Mouse (Mus musculus) hindbrain, embryonic 14.5 days (tissue): ENCODE data around the gene Nos1ap. TPM values are rescaled to one million over a fixed set of nuclear protein-coding genes. Genes with fewer than 3 reads are reported as not detected.

Source experiments
- ATAC-seq: fragments of 200-750 bp; cut with Nextera tagmentation; 2 replicates; pipeline ENCODE4 v1.8.0; 2017; ENCODE audit warnings: moderate number of reproducible peaks, mild to moderate bottlenecking, moderate TSS enrichment, moderate library complexity; ENCODE audit not compliant: low FRiP score
- DNase-seq: peaks from one replicate; pipeline ENCODE4 v3.0.0-alpha.2; 2015; ENCODE audit warnings: low spot score
- H3K27ac ChIP-seq: fragments of 300-500 bp; sonication (generic); 2 replicates; pipeline ENCODE4 v1.5.1; 2014; ENCODE audit warnings: mild to moderate bottlenecking, moderate library complexity
- H3K27me3 ChIP-seq: fragments of 300-500 bp; sonication (generic); 2 replicates; pipeline ENCODE4 v1.6.1; 2014; ENCODE audit warnings: mild to moderate bottlenecking, low read length, mixed read lengths; ENCODE audit not compliant: control insufficient read depth, insufficient read depth
- H3K36me3 ChIP-seq: fragments of 300-500 bp; sonication (generic); replicated peaks from 2 replicates; pipeline ENCODE4 v1.6.1; 2014; ENCODE audit not compliant: control insufficient read depth, insufficient read depth
- H3K4me1 ChIP-seq: fragments of 300-500 bp; sonication (generic); replicated peaks from 2 replicates; pipeline ENCODE4 v1.6.1; 2014; ENCODE audit warnings: antibody characterized with exemption, low read length, mixed read lengths; ENCODE audit not compliant: control insufficient read depth, insufficient read depth
- H3K4me2 ChIP-seq: fragments of 300-500 bp; sonication (generic); replicated peaks from 2 replicates; pipeline ENCODE4 v1.6.1; 2014; ENCODE audit warnings: mild to moderate bottlenecking, moderate library complexity
- H3K4me3 ChIP-seq: fragments of 300-500 bp; sonication (generic); replicated peaks from 2 replicates; pipeline ENCODE4 v1.5.1; 2014; ENCODE audit warnings: mild to moderate bottlenecking, low read length
- H3K9ac ChIP-seq: fragments of 300-500 bp; sonication (generic); 2 replicates; pipeline ENCODE4 v1.6.1; 2014
- H3K9me3 ChIP-seq: fragments of 300-500 bp; sonication (generic); 2 replicates; pipeline ENCODE4 v1.6.1; 2016; ENCODE audit warnings: low read length; ENCODE audit not compliant: control insufficient read depth
- WGBS: fragments of 180-500 bp; shearing (Covaris S2); extraction: QIAGEN DNeasy Blood & Tissue Kit; methylation state at CpG from one replicate; pipeline ENCODE4 v1.1.7; 2014; 5-methylcytosine and 5-hydroxymethylcytosine counted together
- polyA plus RNA-seq: library from polyadenylated mRNA; unstranded; fragments of >200 nt; fragmentation: Nextera tagmentation; extraction: Ambion mirVana; gene quantifications from 2 replicates; pipeline ENCODE4 v1.2.1, GENCODE M21; 2014

The Nos1ap gene
- polyA plus RNA-seq, 1 experiment from 2014 or later = 18.0 TPM

DNA sequence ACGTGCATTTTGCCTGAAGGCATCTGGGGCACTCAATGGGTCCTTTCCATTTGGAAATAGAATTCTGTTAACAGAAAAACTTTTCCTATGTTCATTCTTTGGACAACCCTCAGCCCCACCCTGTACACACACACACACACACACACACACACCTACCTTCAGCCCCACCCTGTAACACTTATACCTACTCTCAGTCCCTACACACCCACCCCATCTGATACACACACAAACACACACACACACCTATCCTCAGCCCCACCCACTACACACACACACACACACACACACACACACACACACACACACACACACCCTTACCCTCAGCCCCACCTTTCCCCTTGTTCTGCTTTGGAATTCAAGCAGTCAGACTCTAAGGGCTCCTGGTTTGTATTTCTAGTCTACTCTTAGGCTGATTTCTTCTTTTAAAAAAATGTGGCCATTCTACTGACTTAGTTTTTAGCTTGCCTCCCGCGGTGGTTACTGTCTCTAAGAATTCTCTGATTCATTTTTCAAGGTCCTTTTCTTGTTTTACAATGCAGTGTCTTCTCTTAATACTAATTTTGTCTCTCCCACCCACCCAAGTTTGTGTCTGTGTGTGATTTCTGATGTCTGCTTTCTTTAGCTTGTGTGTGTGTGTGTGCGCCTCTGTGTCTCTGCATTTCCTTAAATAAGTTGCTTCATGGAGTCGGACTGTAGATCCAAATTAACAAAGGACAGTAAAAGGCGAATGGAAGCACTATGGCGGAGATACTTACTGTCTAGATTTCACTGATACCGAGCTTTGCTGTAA lies 179.1 kb downstream of the Nos1ap start:
- no peak for ATAC-seq
- WGBS = 86% methylated on average over 8 of the region's 8 CpGs

DNA sequence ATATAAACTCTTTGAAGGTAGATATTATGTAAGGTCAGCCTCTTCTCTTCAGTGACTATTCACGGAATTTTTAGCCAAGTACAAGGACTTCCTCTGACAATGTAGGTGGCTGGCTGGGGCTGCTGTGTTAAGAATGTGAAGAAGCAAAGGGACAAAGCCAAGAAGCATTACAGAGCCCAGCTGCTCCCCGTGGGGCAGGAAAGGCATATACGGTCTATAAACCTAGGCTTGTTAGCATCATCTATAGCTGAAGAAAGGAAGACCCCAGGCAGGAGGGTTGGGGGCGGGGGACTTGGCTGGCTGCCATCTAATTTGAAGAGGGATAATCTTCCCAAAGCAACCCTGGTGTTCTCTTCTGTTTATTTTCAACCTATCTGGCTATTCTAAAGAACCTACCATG lies 180.6 kb downstream of the Nos1ap start:
- no peak overlapping the region for H3K27ac ChIP-seq

More for the DNA sequence above, 179.1 kb downstream of the Nos1ap start:
- peaks cover 6% of the 10 kb centered on the region; the same call in 1 of the 2 replicates for H3K4me1 ChIP-seq
- no peak for DNase-seq
- no peaks in the 10 kb centered on the region for H3K27me3 ChIP-seq
- H3K9ac ChIP-seq = no peak overlapping the region
- H3K4me3 ChIP-seq = no peak overlapping the region
- H3K4me2 ChIP-seq = no peak overlapping the region
- no peak overlapping the region for H3K27ac ChIP-seq
- H3K9me3 ChIP-seq = no peaks in the 10 kb centered on the region
- no peaks in the 10 kb centered on the region for H3K36me3 ChIP-seq

GRCm38 (mm10) chr1:170406921-170407320 lies 182.7 kb downstream of the Nos1ap start:
- ATAC-seq = no peak
- H3K27me3 ChIP-seq = no peaks in the 10 kb centered on the region
- H3K9ac ChIP-seq = no peak overlapping the region
- no peak overlapping the region for H3K27ac ChIP-seq
- H3K4me3 ChIP-seq = no peak overlapping the region
- no peaks in the 10 kb centered on the region for H3K9me3 ChIP-seq
- H3K4me1 ChIP-seq = peaks cover 6% of the 10 kb centered on the region; the same call in 1 of the 2 replicates
- H3K4me2 ChIP-seq = no peak overlapping the region
- H3K36me3 ChIP-seq = no peaks in the 10 kb centered on the region
- WGBS = 76% methylated on average over 8 of the region's 8 CpGs
- DNase-seq = no peak

More for the DNA sequence above, 180.6 kb downstream of the Nos1ap start:
- H3K9me3 ChIP-seq = no peaks in the 10 kb centered on the region
- peaks cover 6% of the 10 kb centered on the region; the same call in 1 of the 2 replicates for H3K4me1 ChIP-seq
- H3K27me3 ChIP-seq = no peaks in the 10 kb centered on the region
- ATAC-seq (no peak), DNase-seq (no peak)
- no peak overlapping the region for H3K9ac ChIP-seq
- 35% methylated on average over 4 of the region's 4 CpGs for WGBS
- no peak overlapping the region for H3K4me3 ChIP-seq
- H3K4me2 ChIP-seq = no peak overlapping the region
- no peaks in the 10 kb centered on the region for H3K36me3 ChIP-seq

- Histone ChIP-seq H3K36me3 (no peaks in the 10 kb centered on the region), H3K9ac (no peak overlapping the region), H3K27ac (no peak overlapping the region), H3K9me3 (no peaks in the 10 kb centered on the region), H3K4me3 (no peak overlapping the region), H3K27me3 (no peaks in the 10 kb centered on the region), H3K4me2 (no peak overlapping the region), H3K4me1 (peaks cover 6% of the 10 kb centered on the region; the same call in 1 of the 2 replicates)
- no peak for DNase-seq
- no peak for ATAC-seq
- 83% methylated on average over 2 of the region's 2 CpGs for WGBS
Observed at GRCm38 (mm10) chr1:170405152-170405551, 184.5 kb downstream of the Nos1ap start.

GRCm38 (mm10) chr1:170402682-170403081 lies 187.0 kb downstream of the Nos1ap start:
- no peaks in the 10 kb centered on the region for H3K36me3 ChIP-seq
- ATAC-seq = no peak
- H3K4me3 ChIP-seq = no peak overlapping the region
- no peak overlapping the region for H3K27ac ChIP-seq
- no peaks in the 10 kb centered on the region for H3K9me3 ChIP-seq
- no peaks in the 10 kb centered on the region for H3K27me3 ChIP-seq
- H3K4me2 ChIP-seq = no peak overlapping the region
- H3K9ac ChIP-seq = no peak overlapping the region
- no peaks in the 10 kb centered on the region for H3K4me1 ChIP-seq
- DNase-seq = no peak
- WGBS = 61% methylated on average over 4 of the region's 4 CpGs

- H3K4me1 ChIP-seq = no peaks in the 10 kb centered on the region
- ATAC-seq = no peak
- no peak overlapping the region for H3K9ac ChIP-seq
- 98% methylated on average over 4 of the region's 4 CpGs for WGBS
- no peak overlapping the region for H3K27ac ChIP-seq
- no peaks in the 10 kb centered on the region for H3K27me3 ChIP-seq
- no peaks in the 10 kb centered on the region for H3K9me3 ChIP-seq
- H3K4me2 ChIP-seq = no peak overlapping the region
- H3K4me3 ChIP-seq = no peak overlapping the region
- no peaks in the 10 kb centered on the region for H3K36me3 ChIP-seq
- DNase-seq = no peak
Observed at GRCm38 (mm10) chr1:170398866-170399265, 190.8 kb downstream of the Nos1ap start.

GRCm38 (mm10) chr1:170395101-170395500 lies 194.6 kb downstream of the Nos1ap start:
- no peak overlapping the region for H3K9ac ChIP-seq
- no peaks in the 10 kb centered on the region for H3K27me3 ChIP-seq
- no peak overlapping the region for H3K27ac ChIP-seq
- no peak overlapping the region for H3K4me2 ChIP-seq
- DNase-seq (no peak), ATAC-seq (no peak)
- H3K36me3 ChIP-seq = no peaks in the 10 kb centered on the region
- 84% methylated on average over 2 of the region's 2 CpGs for WGBS
- no peak overlapping the region for H3K4me3 ChIP-seq
- no peaks in the 10 kb centered on the region for H3K4me1 ChIP-seq
- H3K9me3 ChIP-seq = no peaks in the 10 kb centered on the region

GRCm38 (mm10) chr1:170394641-170395040 lies 195.0 kb downstream of the Nos1ap start:
- Histone ChIP-seq H3K9me3 (no peaks in the 10 kb centered on the region), H3K36me3 (no peaks in the 10 kb centered on the region)
- 68% methylated on average over 1 of the region's 1 CpGs for WGBS

DNA sequence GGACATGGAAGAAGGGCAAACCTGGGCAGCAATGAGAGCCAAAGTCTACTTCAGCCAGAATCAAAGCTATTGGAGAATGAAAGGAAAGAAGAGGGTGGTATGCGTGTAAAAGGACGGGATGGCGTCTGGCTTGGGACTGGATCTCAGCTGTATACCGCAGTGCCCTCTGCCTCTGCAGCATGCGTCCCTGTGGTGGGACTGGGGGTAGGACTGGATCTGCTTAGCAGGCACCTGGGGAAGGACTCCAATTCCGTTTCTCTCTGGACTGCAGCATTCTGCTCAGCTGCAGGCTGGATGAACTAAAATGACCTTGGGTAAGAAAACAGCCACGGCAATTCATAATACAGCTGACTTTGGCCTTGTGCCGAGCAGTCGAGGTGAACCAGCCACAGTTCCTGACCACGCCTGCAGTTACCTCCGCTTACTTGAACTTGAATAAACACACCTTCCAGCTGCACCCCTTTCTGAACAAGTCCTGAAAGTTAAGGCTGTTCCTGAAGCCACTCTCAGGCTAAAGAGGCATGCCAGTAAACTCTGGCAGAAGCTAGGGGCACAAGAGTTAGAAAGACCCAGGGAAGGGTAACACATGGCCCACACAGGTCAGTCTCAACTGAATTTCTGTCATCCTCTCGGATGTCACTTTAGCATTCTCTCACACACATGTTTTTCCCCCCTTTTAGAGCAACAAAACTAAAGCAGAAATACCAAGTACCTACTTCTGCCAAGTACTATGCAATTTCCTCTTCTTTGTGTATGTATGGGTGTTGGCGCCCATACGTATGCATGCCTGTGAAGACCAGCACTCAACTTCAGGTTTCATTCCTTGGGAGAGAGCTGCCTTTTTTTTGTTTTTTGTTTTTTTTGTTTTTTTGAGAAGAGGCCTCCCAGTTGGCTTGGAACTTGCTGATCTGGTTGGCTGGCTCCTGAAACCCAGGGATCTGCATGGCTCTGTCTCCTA lies 196.6 kb downstream of the Nos1ap start:
- no peaks in the 10 kb centered on the region for H3K36me3 ChIP-seq
- WGBS = 84% methylated on average over 14 of the region's 14 CpGs
- ATAC-seq (no peak), DNase-seq (no peak)
- H3K9ac ChIP-seq = no peak overlapping the region
- H3K4me1 ChIP-seq = no peaks in the 10 kb centered on the region
- H3K27me3 ChIP-seq = no peaks in the 10 kb centered on the region
- no peak overlapping the region for H3K27ac ChIP-seq
- no peaks in the 10 kb centered on the region for H3K9me3 ChIP-seq
- H3K4me2 ChIP-seq = no peak overlapping the region
- no peak overlapping the region for H3K4me3 ChIP-seq

More at GRCm38 (mm10) chr1:170394641-170395040, 195.0 kb downstream of the Nos1ap start:
- Histone ChIP-seq H3K4me2 (no peak overlapping the region), H3K4me1 (no peaks in the 10 kb centered on the region), H3K27ac (no peak overlapping the region), H3K27me3 (no peaks in the 10 kb centered on the region), H3K9ac (no peak overlapping the region), H3K4me3 (no peak overlapping the region)
- no peak for ATAC-seq
- DNase-seq = no peak
